Mouse (Mus musculus) fat pad, adult 2 months (tissue): ENCODE data around the gene AL607142.1.

Experiments used
- DNase-seq: peaks from one replicate; pipeline ENCODE4 v3.0.0-alpha.2; 2011; ENCODE audit warnings: low read depth, low spot score; ENCODE audit errors: extremely low read depth

The AL607142.1 gene

GRCm38 (mm10) chr4:120064696-120065095 is at the start of gene AL607142.1:
Gene AL607142.1 (plus strand): TSS chr4:120064996.
- DNase-seq, result no peak

GRCm38 (mm10) chr4:120018426-120018825 is 46.4 kb upstream of the AL607142.1 start:
- no peak for DNase-seq

- DNase-seq, result no peak
Observed at GRCm38 (mm10) chr4:120022392-120022791, 42.4 kb upstream of the AL607142.1 start.

DNA sequence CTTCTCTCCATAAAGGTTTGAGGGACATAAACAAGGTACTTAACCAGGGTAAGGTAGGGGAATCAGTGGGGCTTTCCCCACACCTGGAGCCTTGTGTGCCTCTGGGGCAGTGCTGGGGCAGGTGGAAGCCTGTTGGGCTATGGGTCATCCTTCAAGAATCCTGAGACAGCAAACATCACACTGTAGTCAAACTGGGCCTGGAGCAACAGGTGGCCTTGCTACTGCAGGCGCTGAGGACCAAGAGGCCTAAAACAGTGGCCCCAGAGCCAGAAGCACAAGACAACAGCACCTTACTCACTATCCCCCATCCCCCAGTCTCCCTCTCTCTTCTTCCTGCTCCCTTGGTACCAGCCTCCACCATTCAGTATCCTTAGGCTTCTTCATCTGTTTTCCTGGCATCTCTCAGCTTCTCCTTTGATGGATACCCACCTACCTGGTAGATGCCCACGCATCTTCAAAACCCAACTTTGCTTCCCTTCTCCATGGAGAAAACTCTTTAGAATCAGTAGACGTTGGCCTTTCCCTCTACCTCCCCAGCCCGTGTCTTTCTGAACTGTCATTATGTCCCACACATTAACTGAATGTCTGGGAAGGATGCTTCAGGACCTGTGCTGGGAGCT is 41.5 kb upstream of the AL607142.1 start:
- DNase-seq, result no peak

- no peak for DNase-seq
Observed at GRCm38 (mm10) chr4:120024071-120024470, 40.7 kb upstream of the AL607142.1 start.

DNA sequence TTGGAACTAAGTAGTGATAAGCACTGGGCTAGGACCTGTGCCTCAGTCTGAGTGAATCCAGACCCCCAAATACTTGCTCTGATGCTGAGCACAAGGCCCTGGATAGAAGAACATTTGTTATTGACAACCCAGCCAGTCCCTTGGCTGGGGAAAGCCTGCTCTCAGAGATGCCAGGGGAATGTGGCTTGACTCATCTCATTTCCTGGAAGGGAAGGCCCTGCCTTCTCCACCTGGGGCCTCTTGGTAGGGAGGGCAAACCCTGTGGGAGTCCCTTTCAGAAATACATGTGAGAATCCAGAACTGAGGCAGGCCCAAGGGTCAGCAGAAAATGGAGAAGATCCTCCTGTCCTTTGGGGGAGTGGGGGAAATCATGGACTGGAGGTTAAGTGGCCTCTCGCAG is 37.1 kb upstream of the AL607142.1 start:
- DNase-seq, result no peak

DNA sequence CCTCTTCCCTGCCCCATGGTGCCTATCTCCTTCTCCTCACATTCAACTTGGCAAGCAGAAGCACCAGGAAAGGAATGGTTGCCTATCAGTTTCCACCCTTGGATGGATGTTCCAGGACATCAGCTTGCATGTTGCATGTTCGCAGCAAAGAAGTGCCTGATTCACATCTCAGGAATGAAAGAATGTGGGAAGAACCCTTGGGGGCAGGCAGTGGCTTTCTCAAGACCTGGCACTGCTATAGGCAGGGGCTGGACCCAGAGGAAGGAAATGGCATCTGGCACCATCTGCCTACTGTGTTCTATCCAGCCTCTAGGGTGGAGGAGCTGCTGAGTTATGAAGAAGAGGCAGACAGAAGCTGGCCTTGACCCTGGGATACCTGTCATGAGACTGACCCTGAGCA is 34.9 kb upstream of the AL607142.1 start:
- DNase-seq, result peak; percentile 26

GRCm38 (mm10) chr4:120032320-120032983 is 32.3 kb upstream of the AL607142.1 start:
- DNase-seq, result no peak

DNA sequence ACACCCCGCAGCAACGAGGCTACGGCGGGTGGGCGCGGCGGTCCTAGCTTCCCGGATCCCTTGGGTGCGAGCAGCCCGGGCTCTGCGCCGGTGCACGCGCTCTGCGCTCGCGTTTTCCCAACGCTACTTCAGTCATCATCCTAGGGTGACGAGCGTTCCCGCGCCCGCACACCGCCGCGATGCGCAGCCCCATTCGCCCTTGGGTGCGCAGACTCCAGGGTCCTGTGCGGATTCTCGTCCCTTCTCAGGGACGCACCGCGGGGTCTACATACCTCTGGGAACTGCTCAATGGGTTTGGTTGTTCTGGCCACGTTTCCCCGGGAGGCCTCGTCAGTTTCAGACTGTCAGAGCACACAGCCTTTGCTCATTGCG is 31.8 kb upstream of the AL607142.1 start:
- DNase-seq, result no peak

- DNase-seq, result no peak
Observed at GRCm38 (mm10) chr4:120036294-120036693, 28.5 kb upstream of the AL607142.1 start.

GRCm38 (mm10) chr4:120037007-120037406 is 27.8 kb upstream of the AL607142.1 start:
- no peak for DNase-seq

- DNase-seq, result no peak
Observed at GRCm38 (mm10) chr4:120041520-120041919, 23.3 kb upstream of the AL607142.1 start.

- DNase-seq, result no peak
Observed at GRCm38 (mm10) chr4:120042480-120042879, 22.3 kb upstream of the AL607142.1 start.

GRCm38 (mm10) chr4:120044612-120045011 is 20.2 kb upstream of the AL607142.1 start:
- DNase-seq, result no peak

DNA sequence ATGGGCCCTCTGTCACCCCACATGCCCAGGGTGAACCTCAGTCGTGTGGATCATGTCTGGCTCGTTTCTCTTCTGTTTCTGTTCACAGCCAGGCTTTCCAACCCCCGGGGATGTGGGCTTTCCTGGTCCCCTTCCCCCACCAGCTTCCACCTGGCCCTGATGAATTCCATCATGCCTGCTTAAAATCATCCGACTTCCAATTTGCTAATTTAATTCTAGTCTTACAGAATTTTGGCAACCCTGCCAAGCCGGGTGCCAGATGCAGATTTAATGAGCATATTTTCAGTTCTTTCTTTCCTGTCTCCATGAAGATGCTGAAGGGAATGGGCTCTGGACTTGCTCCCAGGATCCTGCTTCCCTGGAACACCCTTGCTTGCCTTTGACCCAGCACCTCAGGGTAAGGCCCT is 19.7 kb upstream of the AL607142.1 start:
- no peak for DNase-seq

GRCm38 (mm10) chr4:120045871-120046270 is 18.9 kb upstream of the AL607142.1 start:
- no peak for DNase-seq

GRCm38 (mm10) chr4:120047060-120047459 is 17.7 kb upstream of the AL607142.1 start:
- DNase-seq, result no peak

GRCm38 (mm10) chr4:120048274-120048673 is 16.5 kb upstream of the AL607142.1 start:
- DNase-seq, result no peak

DNA sequence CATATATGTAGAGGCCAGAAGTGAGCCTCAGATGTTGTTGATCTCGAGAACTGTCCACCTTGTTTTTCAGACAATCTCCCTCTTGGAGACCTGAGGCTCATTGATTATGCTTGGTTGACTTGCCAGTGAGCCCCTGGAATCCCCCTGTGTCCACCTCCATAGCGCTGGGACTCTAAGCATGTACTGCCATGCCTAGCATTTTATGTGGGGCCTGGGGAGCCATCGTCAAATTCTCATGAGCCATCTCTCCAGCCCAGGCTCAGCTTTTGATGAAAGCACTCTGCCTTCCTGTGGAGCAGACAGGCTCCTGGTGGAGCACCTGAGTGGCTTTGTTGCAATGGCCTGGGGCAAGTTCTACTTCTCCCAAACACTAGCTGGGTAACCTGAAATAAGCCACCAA is 14.9 kb upstream of the AL607142.1 start:
- DNase-seq, result no peak

DNA sequence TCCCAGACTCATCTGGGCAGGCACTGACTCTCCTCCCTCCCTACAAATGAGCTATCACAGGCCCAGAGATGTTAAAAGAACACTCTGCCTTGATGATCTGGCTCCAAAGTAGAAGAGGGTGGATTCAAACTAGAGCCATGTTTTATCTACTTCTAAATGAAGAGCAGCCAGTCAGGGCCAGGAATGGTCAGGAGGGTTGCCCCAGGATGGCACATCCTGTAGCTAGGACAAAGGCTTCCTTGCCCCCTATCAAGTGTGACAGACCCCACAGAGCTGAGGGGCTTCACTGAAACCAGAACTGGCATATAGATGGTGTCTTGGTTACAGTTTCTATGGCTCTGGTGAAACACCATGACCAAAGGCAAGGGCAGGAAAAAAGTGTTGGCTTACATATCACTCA is 12.3 kb upstream of the AL607142.1 start:
- DNase-seq, result no peak

GRCm38 (mm10) chr4:120053026-120054005 is 11.5 kb upstream of the AL607142.1 start:
- DNase-seq, result no peak

DNA sequence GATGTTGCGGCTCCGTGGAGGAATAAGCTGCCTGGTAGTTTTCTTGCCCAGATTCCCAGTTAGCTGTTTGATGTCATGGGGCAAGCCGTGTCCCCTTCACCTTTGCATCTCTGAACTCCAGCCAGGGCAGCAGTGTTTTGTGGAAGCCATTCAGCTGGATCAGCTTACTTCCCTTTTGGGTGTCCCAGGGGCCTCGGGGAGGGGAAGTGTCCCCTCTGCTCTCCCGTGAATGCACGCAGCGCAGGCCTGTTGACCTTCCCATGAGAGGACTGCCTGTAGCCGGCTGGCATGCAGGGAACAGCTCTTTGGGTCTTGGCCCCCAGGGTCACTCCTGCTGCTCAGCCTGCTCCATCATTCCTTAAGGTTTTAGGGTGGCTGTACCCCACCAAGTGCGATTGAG is 10.7 kb upstream of the AL607142.1 start:
- no peak for DNase-seq
